Mouse (Mus musculus): ENCODE measurements around the gene Dnmt3l.

- TF ChIP-seq CTCF (IDR thresholded peaks at IDR 0.05) (no peak), POLR2A (IDR thresholded peaks at IDR 0.05; ENCODE audit: insufficient read depth, low read depth, low read length) (no peak), EP300 (IDR thresholded peaks at IDR 0.05; ENCODE audit: insufficient read depth, low read depth, low read length) (no peak)
Observed at GRCm38 (mm10) chr10:78042697-78043405, 1.1 kb downstream of the Dnmt3l start.
